Mouse (Mus musculus): Measurements from ENCODE around the gene Ttn. TPM values are rescaled to one million over a fixed set of nuclear protein-coding genes. Genes with fewer than 3 reads are reported as not detected.

The Ttn gene
- polyA plus RNA-seq, 1 experiment from 2014 or later, result 706 TPM

- H3K27me3 ChIP-seq (ENCODE audit: control insufficient read depth, insufficient read depth, low read length), result no peaks in the 10 kb centered on the region
- H3K4me2 ChIP-seq (ENCODE audit: low read length), result 0 out of 2 replicates have a peak overlapping the region, but pooled peaks have one; percentile 0
- WGBS, result 63% methylated on average over 6 of the region's 6 CpGs
- H3K4me3 ChIP-seq (ENCODE audit: control insufficient read depth in 1 of 2, insufficient read depth in 1 of 2, low read depth in 1 of 2, low read length in 2 of 2), result no peak overlapping the region
- H3K9me3 ChIP-seq (ENCODE audit: control insufficient read depth, low read length), result no peaks in the 10 kb centered on the region
- ATAC-seq (ENCODE audit: insufficient number of reproducible peaks, insufficient read depth, low FRiP score, low read depth), result no peak
- peak overlapping the region in 1 of 2 experiments; percentile 0; a peak in 1 of 4 replicates for H3K27ac ChIP-seq (replicated peaks in 1 of 2; ENCODE audit: control insufficient read depth in 1 of 2, insufficient read depth in 1 of 2, low read depth in 2 of 2, low read length in 2 of 2)
- no peak overlapping the region for H3K9ac ChIP-seq (ENCODE audit: low read length)
- H3K36me3 ChIP-seq (ENCODE audit: control insufficient read depth, insufficient read depth, low read length), result peaks cover 71% of the 10 kb centered on the region
- H3K4me1 ChIP-seq (ENCODE audit: control insufficient read depth in 2 of 2, insufficient read depth in 2 of 2, low read length in 2 of 2), result peaks cover 12 to 20% of the 10 kb centered on the region in 2 experiments; a peak in 3 of 4 replicates
Measured at GRCm38 (mm10) chr2:76977650-76978049, 4.7 kb downstream of the Ttn start.

- 55% methylated on average over 4 of the region's 4 CpGs for WGBS
- H3K9ac ChIP-seq (ENCODE audit: low read length), result peak overlapping the region; percentile 30; the same call in 1 of the 2 replicates
- H3K27ac ChIP-seq (replicated peaks in 1 of 2; ENCODE audit: control insufficient read depth in 1 of 2, insufficient read depth in 1 of 2, low read depth in 2 of 2, low read length in 2 of 2), result 0 out of 4 replicates have a peak overlapping the region, but pooled peaks of 1 of the 2 experiments have one; percentile 24
- H3K4me2 ChIP-seq (ENCODE audit: low read length), result no peak overlapping the region
- H3K9me3 ChIP-seq (ENCODE audit: control insufficient read depth, low read length), result no peaks in the 10 kb centered on the region
- no peak overlapping the region for H3K4me3 ChIP-seq (ENCODE audit: control insufficient read depth in 1 of 2, insufficient read depth in 1 of 2, low read depth in 1 of 2, low read length in 2 of 2)
- no peaks in the 10 kb centered on the region for H3K27me3 ChIP-seq (ENCODE audit: control insufficient read depth, insufficient read depth, low read length)
- no peak for ATAC-seq (ENCODE audit: insufficient number of reproducible peaks, insufficient read depth, low FRiP score, low read depth)
- peaks cover 15 to 28% of the 10 kb centered on the region in 2 experiments for H3K4me1 ChIP-seq (ENCODE audit: control insufficient read depth in 2 of 2, insufficient read depth in 2 of 2, low read length in 2 of 2)
- peaks cover 100% of the 10 kb centered on the region for H3K36me3 ChIP-seq (ENCODE audit: control insufficient read depth, insufficient read depth, low read length)
Measured at GRCm38 (mm10) chr2:76972051-76972450, 10.3 kb downstream of the Ttn start.

- peak overlapping the region; percentile 35 for H3K4me2 ChIP-seq (ENCODE audit: low read length)
- H3K27me3 ChIP-seq (ENCODE audit: control insufficient read depth, insufficient read depth, low read length), result no peaks in the 10 kb centered on the region
- H3K27ac ChIP-seq (replicated peaks in 1 of 2; ENCODE audit: control insufficient read depth in 1 of 2, insufficient read depth in 1 of 2, low read depth in 2 of 2, low read length in 2 of 2), result peak overlapping the region in 1 of 2 experiments; percentile 24; a peak in 2 of 4 replicates
- H3K9me3 ChIP-seq (ENCODE audit: control insufficient read depth, low read length), result no peaks in the 10 kb centered on the region
- H3K9ac ChIP-seq (ENCODE audit: low read length), result peak overlapping the region; percentile 13; the same call in 1 of the 2 replicates
- 60% methylated on average over 5 of the region's 5 CpGs for WGBS
- H3K36me3 ChIP-seq (ENCODE audit: control insufficient read depth, insufficient read depth, low read length), result peaks cover 100% of the 10 kb centered on the region
- H3K4me3 ChIP-seq (ENCODE audit: control insufficient read depth in 1 of 2, insufficient read depth in 1 of 2, low read depth in 1 of 2, low read length in 2 of 2), result no peak overlapping the region
- ATAC-seq (ENCODE audit: insufficient number of reproducible peaks, insufficient read depth, low FRiP score, low read depth), result no peak
- peaks cover 11 to 28% of the 10 kb centered on the region in 2 experiments for H3K4me1 ChIP-seq (ENCODE audit: control insufficient read depth in 2 of 2, insufficient read depth in 2 of 2, low read length in 2 of 2)
Measured at GRCm38 (mm10) chr2:76971069-76971468, 11.3 kb downstream of the Ttn start.

GRCm38 (mm10) chr2:76970669-76971068 lies 11.7 kb downstream of the Ttn start:
- Histone ChIP-seq H3K36me3 (ENCODE audit: control insufficient read depth, insufficient read depth, low read length) (peaks cover 100% of the 10 kb centered on the region), H3K9me3 (ENCODE audit: control insufficient read depth, low read length) (no peaks in the 10 kb centered on the region), H3K4me2 (ENCODE audit: low read length) (peak overlapping the region; percentile 35), H3K27ac (replicated peaks in 1 of 2; ENCODE audit: control insufficient read depth in 1 of 2, insufficient read depth in 1 of 2, low read depth in 2 of 2, low read length in 2 of 2) (peak overlapping the region in 1 of 2 experiments; percentile 72; a peak in 2 of 4 replicates), H3K27me3 (ENCODE audit: control insufficient read depth, insufficient read depth, low read length) (no peaks in the 10 kb centered on the region), H3K4me3 (ENCODE audit: control insufficient read depth in 1 of 2, insufficient read depth in 1 of 2, low read depth in 1 of 2, low read length in 2 of 2) (no peak overlapping the region), H3K9ac (ENCODE audit: low read length) (peak overlapping the region; percentile 14; the same call in 1 of the 2 replicates), H3K4me1 (ENCODE audit: control insufficient read depth in 2 of 2, insufficient read depth in 2 of 2, low read length in 2 of 2) (peaks cover 11 to 28% of the 10 kb centered on the region in 2 experiments)
- ATAC-seq (ENCODE audit: insufficient number of reproducible peaks, insufficient read depth, low FRiP score, low read depth), result no peak
- WGBS, result 18% methylated on average over 4 of the region's 4 CpGs

GRCm38 (mm10) chr2:76970204-76970603 lies 12.1 kb downstream of the Ttn start:
- Histone ChIP-seq H3K36me3 (ENCODE audit: control insufficient read depth, insufficient read depth, low read length) (peaks cover 100% of the 10 kb centered on the region), H3K4me1 (ENCODE audit: control insufficient read depth in 2 of 2, insufficient read depth in 2 of 2, low read length in 2 of 2) (peaks cover 11 to 25% of the 10 kb centered on the region in 2 experiments), H3K27ac (replicated peaks in 1 of 2; ENCODE audit: control insufficient read depth in 1 of 2, insufficient read depth in 1 of 2, low read depth in 2 of 2, low read length in 2 of 2) (peak overlapping the region; percentile 62 to 72; a peak in 3 of 4 replicates), H3K9me3 (ENCODE audit: control insufficient read depth, low read length) (no peaks in the 10 kb centered on the region), H3K9ac (ENCODE audit: low read length) (peak overlapping the region; percentile 60), H3K27me3 (ENCODE audit: control insufficient read depth, insufficient read depth, low read length) (no peaks in the 10 kb centered on the region), H3K4me2 (ENCODE audit: low read length) (peak overlapping the region; percentile 35), H3K4me3 (ENCODE audit: control insufficient read depth in 1 of 2, insufficient read depth in 1 of 2, low read depth in 1 of 2, low read length in 2 of 2) (no peak overlapping the region)
- WGBS, result 15% methylated on average over 6 of the region's 6 CpGs
- peak; percentile 64; the same call in 1 of the 2 replicates for ATAC-seq (ENCODE audit: insufficient number of reproducible peaks, insufficient read depth, low FRiP score, low read depth)

GRCm38 (mm10) chr2:76969637-76970036 lies 12.7 kb downstream of the Ttn start:
- H3K4me2 ChIP-seq (ENCODE audit: low read length), result no peak overlapping the region
- peaks cover 100% of the 10 kb centered on the region for H3K36me3 ChIP-seq (ENCODE audit: control insufficient read depth, insufficient read depth, low read length)
- no peaks in the 10 kb centered on the region for H3K9me3 ChIP-seq (ENCODE audit: control insufficient read depth, low read length)
- no peaks in the 10 kb centered on the region for H3K27me3 ChIP-seq (ENCODE audit: control insufficient read depth, insufficient read depth, low read length)
- H3K27ac ChIP-seq (replicated peaks in 1 of 2; ENCODE audit: control insufficient read depth in 1 of 2, insufficient read depth in 1 of 2, low read depth in 2 of 2, low read length in 2 of 2), result peak overlapping the region; percentile 67 to 72
- no peak overlapping the region for H3K4me3 ChIP-seq (ENCODE audit: control insufficient read depth in 1 of 2, insufficient read depth in 1 of 2, low read depth in 1 of 2, low read length in 2 of 2)
- no peak for ATAC-seq (ENCODE audit: insufficient number of reproducible peaks, insufficient read depth, low FRiP score, low read depth)
- H3K4me1 ChIP-seq (ENCODE audit: control insufficient read depth in 2 of 2, insufficient read depth in 2 of 2, low read length in 2 of 2), result peaks cover 9 to 25% of the 10 kb centered on the region in 2 experiments
- H3K9ac ChIP-seq (ENCODE audit: low read length), result peak overlapping the region; percentile 60; the same call in 1 of the 2 replicates
- 60% methylated on average over 21 of the region's 21 CpGs for WGBS

GRCm38 (mm10) chr2:76968919-76969318 lies 13.4 kb downstream of the Ttn start:
- ATAC-seq (ENCODE audit: insufficient number of reproducible peaks, insufficient read depth, low FRiP score, low read depth), result no peak
- Histone ChIP-seq H3K36me3 (ENCODE audit: control insufficient read depth, insufficient read depth, low read length) (peaks cover 100% of the 10 kb centered on the region), H3K9ac (ENCODE audit: low read length) (0 out of 2 replicates have a peak overlapping the region, but pooled peaks have one; percentile 60), H3K27me3 (ENCODE audit: control insufficient read depth, insufficient read depth, low read length) (no peaks in the 10 kb centered on the region), H3K4me3 (ENCODE audit: control insufficient read depth in 1 of 2, insufficient read depth in 1 of 2, low read depth in 1 of 2, low read length in 2 of 2) (no peak overlapping the region), H3K9me3 (ENCODE audit: control insufficient read depth, low read length) (no peaks in the 10 kb centered on the region), H3K27ac (replicated peaks in 1 of 2; ENCODE audit: control insufficient read depth in 1 of 2, insufficient read depth in 1 of 2, low read depth in 2 of 2, low read length in 2 of 2) (peak overlapping the region in 1 of 2 experiments; percentile 72; a peak in 1 of 4 replicates), H3K4me2 (ENCODE audit: low read length) (no peak overlapping the region), H3K4me1 (ENCODE audit: control insufficient read depth in 2 of 2, insufficient read depth in 2 of 2, low read length in 2 of 2) (peaks cover 7 to 24% of the 10 kb centered on the region in 2 experiments)
- 28% methylated on average over 8 of the region's 8 CpGs for WGBS
